Mouse (Mus musculus) CD4-positive, CD25-positive, alpha-beta regulatory T cell, adult 2 months (primary cell): ENCODE data around the gene Psmg1.

Experiments
- DNase-seq: peaks from one replicate; pipeline ENCODE4 v3.0.0-alpha.2; 2012; ENCODE audit warnings: low read depth, low spot score

Psmg1 gene

DNA sequence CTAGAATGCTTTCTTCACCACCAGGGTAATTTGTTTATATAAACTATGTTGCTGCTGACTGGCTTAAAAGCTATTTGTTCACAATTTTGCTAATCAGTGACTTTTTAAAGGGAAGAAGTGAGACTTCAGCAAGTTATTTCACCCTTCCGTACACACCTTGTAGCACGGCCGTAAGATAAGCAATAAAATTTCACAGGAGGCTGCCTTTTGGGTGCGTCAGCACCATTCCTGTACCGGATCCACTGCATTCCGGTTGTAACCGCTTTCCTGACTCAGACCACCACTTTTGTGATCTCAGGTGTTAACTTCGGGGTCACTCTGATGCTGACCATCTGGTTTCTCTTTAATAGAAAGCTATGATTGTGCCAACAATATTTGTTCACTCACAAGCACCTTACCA is 32.7 kb downstream of the Psmg1 start:
- no peak for DNase-seq

DNA sequence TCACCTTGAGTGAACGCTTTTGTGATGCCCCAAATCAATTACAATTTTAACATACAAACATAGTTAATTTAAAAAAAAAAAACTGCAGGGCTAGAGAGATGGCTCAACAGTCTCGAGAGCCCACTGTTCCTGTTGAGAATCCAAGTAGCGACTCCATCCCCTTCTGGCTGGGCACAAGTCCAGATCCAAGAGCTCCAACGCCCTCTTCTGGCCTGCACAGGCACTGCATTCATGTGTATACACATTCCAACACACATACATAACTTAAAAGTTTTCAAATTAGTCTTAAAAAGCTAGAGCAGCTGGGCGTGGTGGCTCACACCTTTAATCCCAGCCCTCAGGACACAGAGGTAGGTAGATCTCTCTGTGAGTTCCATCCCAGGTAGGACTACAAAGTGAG is 34.1 kb downstream of the Psmg1 start:
- DNase-seq: peak; percentile 33

DNA sequence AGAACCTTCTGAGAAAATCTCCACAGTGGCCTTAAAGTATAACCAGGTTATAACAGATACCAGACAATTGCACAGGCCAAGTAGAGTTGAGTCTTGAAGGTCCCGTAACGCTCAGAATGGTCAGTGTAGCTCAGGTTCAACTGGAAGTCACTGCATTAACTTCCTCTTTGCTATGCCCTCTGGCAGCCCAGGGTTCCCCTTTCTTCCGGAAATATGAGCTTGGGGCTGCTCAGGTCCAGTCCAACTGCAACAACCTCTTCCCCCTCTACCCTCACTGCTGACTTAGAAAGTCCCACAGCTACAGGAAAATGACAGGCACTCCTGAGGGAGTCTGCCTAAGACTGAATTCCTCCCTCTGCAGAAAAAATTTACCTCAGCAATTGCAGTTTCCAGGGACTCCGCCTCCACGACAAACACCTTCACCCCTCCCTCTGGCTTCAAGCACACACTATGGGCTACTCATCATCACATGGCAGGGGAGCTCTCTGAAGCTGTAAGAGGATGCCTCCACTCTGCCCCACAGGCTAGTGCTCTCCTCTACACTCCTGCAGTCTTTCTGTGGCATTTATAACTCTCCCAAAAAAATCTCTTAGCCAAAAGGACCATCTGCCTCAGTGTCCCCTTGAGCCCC is 34.9 kb downstream of the Psmg1 start:
- DNase-seq: no peak

GRCm38 (mm10) chr16:95954341-95954740 is 36.4 kb downstream of the Psmg1 start:
- no peak for DNase-seq

GRCm38 (mm10) chr16:95953159-95953650 is 37.6 kb downstream of the Psmg1 start:
- DNase-seq: no peak

GRCm38 (mm10) chr16:95951471-95951870 is 39.3 kb downstream of the Psmg1 start:
- DNase-seq: no peak

DNA sequence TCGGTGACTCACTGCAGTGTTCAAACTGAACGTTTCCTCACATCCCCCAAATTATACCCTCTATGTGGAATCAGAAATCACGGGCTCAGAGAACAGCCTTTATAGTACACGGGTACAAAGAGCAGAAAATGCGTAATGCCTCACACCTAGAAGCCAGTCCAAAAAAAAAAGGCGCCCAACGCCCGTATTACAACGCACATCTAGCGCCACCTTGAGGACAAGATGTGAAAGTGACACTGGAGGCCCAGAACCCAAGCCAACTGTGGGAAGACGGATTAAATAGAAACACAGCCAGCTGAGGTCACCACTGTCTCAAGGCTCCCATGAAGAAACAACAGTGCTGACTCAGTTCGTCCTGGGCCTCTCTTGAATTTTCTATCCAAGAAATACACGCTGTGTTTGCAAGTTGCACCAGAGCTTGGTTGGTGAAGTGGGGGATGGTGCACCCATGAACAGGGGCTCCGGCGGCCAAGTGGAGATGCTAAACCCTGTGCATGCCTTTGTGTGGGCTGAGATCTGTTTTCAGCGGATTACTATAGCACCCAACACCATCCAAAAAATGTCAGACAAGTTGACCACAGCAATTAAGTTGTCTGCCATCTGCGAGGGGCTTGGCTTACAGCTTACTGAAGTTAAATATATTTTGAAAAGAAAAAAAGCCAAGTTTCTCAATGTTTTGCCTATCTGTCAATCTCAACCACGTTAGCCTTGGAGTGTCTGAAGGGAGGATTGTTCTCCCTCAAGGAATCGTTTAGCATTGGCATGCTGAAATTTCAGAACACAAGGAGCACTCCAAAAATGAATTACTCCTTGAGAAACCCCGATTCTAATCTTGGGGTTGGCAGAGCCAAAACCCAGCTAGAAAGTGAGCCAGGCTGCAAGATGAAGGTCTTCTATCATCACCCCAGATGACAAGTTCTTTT is 45.1 kb downstream of the Psmg1 start:
- peak; percentile 86 for DNase-seq

- no peak for DNase-seq
These were observed 47.6 kb downstream of the Psmg1 start for GRCm38 (mm10) chr16:95943186-95943585.

GRCm38 (mm10) chr16:95941575-95941974 is 49.2 kb downstream of the Psmg1 start:
- DNase-seq: no peak

DNA sequence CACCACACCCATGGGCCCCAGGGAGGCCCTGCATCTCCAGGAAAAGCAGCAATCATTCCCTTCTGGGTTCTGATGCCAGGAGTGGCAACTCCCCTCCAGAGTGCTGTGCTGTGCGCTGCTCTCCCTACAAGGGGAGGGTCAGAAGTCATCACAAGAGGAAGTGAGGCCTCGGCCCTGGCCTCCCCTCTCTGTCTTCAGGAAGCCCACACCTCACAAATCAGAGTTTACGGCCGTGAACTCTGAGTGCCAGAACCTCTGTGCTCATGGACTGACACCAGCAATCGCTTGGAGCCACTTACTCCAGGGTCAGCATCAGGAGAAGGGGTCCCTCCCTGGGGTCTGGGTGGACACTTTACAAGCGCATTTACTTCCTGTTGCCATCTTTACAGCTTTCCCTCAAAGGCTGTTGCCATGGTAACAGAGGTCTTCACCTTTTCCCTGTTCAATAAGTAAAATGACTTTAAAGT is 55.2 kb downstream of the Psmg1 start:
- DNase-seq: no peak

- no peak for DNase-seq
These were observed 57.9 kb downstream of the Psmg1 start for GRCm38 (mm10) chr16:95932860-95933259.

- no peak for DNase-seq
These were observed 59.3 kb downstream of the Psmg1 start for GRCm38 (mm10) chr16:95931509-95931908.
